Mouse (Mus musculus) hindbrain, embryonic 10.5 days (tissue): ENCODE results near the gene Mettl24. TPM values are rescaled to one million over a fixed set of nuclear protein-coding genes. Genes with fewer than 3 reads are reported as not detected.

Experiments used
- DNase-seq: peaks from one replicate; pipeline ENCODE4 v3.0.0-alpha.2; 2017; ENCODE audit warnings: low spot score
- H3K27ac ChIP-seq: fragments of 300-500 bp; sonication (generic); 2 replicates; pipeline ENCODE4 v1.5.1; 2016; ENCODE audit warnings: mild to moderate bottlenecking, moderate library complexity
- H3K27me3 ChIP-seq: fragments of 300-500 bp; sonication (generic); 2 replicates; pipeline ENCODE4 v1.6.1; 2016; ENCODE audit warnings: mild to moderate bottlenecking; ENCODE audit not compliant: poor library complexity, insufficient read depth, severe bottlenecking
- H3K36me3 ChIP-seq: fragments of 300-500 bp; sonication (generic); 2 replicates; pipeline ENCODE4 v1.6.1; 2016; ENCODE audit warnings: mild to moderate bottlenecking, moderate library complexity
- H3K4me1 ChIP-seq: fragments of 300-500 bp; sonication (generic); replicated peaks from 2 replicates; pipeline ENCODE4 v1.6.1; 2016; ENCODE audit warnings: mild to moderate bottlenecking
- H3K4me3 ChIP-seq: fragments of 300-500 bp; sonication (generic); 2 replicates; pipeline ENCODE4 v1.5.1; 2016; ENCODE audit warnings: mild to moderate bottlenecking, moderate library complexity
- H3K9me3 ChIP-seq: fragments of 300-500 bp; sonication (generic); 2 replicates; pipeline ENCODE4 v1.6.1; 2016; ENCODE audit warnings: mild to moderate bottlenecking, moderate library complexity
- WGBS: fragments of 180-500 bp; shearing (Covaris S2); methylation state at CpG from one replicate; pipeline ENCODE4 v1.1.7; 2016; 5-methylcytosine and 5-hydroxymethylcytosine counted together
- polyA plus RNA-seq: library from polyadenylated mRNA; unstranded; fragments of >200 nt; fragmentation: Nextera tagmentation; extraction: Ambion mirVana; gene quantifications from 2 replicates; pipeline ENCODE4 v1.2.1, GENCODE M21; 2016

Gene Mettl24
- polyA plus RNA-seq, result 1.2 and 1.4 TPM in 2 replicates

DNA sequence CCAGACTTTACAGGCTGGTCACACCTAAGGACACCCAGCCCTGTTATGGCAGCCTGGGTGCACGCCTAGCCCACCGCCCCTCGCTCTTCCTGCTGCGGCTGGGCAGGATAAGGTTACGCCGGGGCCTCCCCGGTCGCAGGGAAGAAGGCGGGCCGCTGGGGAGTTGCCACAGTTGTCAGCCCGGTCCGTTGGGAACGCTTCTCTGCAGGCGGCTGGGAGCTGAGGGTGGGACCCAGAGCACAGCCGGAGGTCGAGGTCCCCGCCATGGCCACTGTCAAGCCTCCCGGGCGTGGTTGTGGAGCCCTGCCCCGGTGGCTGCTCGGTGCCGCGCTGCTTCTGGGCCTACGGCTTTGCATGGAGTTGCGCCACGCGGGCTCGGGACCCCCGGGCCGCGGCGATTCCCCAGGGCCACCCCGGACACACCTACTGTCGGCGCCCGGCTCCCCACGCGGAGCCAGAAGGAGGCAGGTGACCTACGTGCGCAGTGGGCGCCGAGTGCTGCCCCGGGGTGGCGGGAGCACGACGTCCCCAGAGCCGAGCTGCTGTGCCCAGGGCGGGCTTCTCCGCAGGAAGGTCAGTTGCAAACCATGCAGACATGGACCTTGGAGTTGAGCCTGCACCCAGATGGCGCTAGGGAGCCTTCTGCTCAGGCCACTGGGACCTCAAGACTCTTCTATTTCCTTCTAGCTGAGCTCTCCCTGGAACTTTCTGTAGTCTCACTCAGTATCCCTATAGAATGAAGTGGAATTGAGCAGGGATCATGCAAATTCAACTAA, at the start of gene Mettl24:
Gene Mettl24, plus strand, starts transcription at position 191 of the 776 bp plus-strand sequence.
- peak within 1 kb of the TSS; percentile 69 for H3K4me3 ChIP-seq
- peaks cover 24% of the 10 kb centered on the region for H3K27me3 ChIP-seq
- no peaks in the 10 kb centered on the region for H3K36me3 ChIP-seq
- H3K9me3 ChIP-seq, result no peaks in the 10 kb centered on the region
- peak; percentile 78 for DNase-seq
- under 1% methylated on average over 50 of the region's 50 CpGs for WGBS
- peaks cover 27% of the 10 kb centered on the region for H3K4me1 ChIP-seq
- peak within 1 kb of the TSS; percentile 87 for H3K27ac ChIP-seq

- no peak overlapping the region for H3K27ac ChIP-seq
- peaks cover 9% of the 10 kb centered on the region for H3K27me3 ChIP-seq
- no peaks in the 10 kb centered on the region for H3K9me3 ChIP-seq
- WGBS, result 64% methylated on average over 10 of the region's 10 CpGs
- DNase-seq, result no peak
- H3K36me3 ChIP-seq, result no peaks in the 10 kb centered on the region
- H3K4me3 ChIP-seq, result no peak overlapping the region
- peaks cover 24% of the 10 kb centered on the region for H3K4me1 ChIP-seq
These were observed 45.8 kb upstream of the Mettl24 start for GRCm38 (mm10) chr10:40637331-40637730.

DNA sequence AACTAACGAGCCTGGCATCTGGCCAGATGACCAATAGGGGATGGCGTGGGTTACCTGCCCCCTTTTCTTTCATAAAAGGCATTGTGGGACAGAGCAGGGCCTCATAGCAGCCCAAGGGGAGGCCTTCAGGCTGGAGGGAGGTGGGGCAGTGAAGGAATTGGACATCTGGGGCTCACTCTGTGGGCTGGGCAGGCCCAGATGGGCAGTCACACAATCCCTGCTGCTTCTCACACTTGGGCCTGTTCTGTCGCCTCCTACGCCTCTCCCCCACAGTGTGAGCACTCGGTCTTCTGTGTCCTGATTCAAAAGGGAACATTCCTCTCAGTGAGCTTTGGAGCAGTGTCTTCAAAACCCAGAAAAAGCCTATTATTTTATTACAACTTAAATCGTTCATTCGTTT, 44.8 kb upstream of the Mettl24 start:
- Histone ChIP-seq H3K4me1 (peaks cover 24% of the 10 kb centered on the region), H3K9me3 (no peaks in the 10 kb centered on the region), H3K36me3 (no peaks in the 10 kb centered on the region), H3K27me3 (peaks cover 9% of the 10 kb centered on the region), H3K4me3 (no peak overlapping the region), H3K27ac (peak overlapping the region; percentile 42; the same call in 1 of the 2 replicates)
- WGBS, result 45% methylated on average over 7 of the region's 7 CpGs
- no peak for DNase-seq

DNA sequence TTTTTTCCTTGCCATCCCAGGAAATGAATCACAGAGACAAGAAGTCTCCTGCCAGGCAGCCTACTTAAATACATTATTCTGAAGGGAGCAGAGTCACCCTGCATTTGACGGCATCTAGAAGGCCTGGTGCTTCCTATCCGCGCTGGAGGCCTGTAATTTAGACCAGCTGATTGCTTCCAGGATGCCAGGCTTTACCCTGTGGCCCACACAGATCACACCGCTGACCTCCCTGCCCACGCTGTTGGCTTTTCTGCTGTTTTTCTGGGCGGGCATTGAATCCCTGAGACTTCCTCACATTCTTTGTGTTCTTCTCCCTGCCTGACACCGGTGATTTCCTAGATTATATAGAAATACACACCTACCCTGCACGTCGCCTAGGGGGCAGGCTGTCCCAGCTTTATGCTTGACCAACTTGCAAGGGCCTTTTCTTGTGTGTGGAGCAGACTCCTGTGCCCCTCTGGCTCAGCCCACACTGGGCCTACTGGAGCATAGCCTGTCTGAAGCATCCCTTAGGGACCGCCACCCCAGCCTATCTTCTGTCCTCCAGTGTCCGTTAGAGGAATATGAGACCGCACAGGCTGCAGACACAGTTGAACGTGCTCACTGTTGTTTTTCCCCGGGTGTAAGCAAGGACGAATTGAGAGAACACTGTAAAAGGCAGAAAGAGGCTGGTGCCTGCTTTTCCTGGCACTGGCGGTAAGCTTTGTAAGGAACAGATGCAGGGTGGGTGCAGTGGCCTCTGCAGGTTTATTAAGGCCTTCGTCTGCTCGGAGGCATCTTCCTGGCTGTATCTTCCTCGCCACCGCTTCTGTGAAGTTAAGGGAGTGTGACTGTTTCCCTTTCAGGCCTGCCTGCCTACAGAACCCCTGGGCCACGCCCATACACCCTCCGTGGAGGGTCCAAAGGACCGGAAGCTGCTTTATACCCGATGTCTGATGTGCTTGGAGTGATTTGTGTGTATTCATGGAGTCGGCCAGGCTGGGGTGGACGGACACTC, 44.0 kb upstream of the Mettl24 start:
- WGBS, result 47% methylated on average over 26 of the region's 26 CpGs
- no peaks in the 10 kb centered on the region for H3K36me3 ChIP-seq
- no peak overlapping the region; the same call in 1 of the 2 replicates for H3K4me3 ChIP-seq
- H3K27ac ChIP-seq, result peak overlapping the region; percentile 75
- H3K4me1 ChIP-seq, result peaks cover 24% of the 10 kb centered on the region
- DNase-seq, result peak; percentile 34
- H3K9me3 ChIP-seq, result no peaks in the 10 kb centered on the region
- H3K27me3 ChIP-seq, result peaks cover 9% of the 10 kb centered on the region

GRCm38 (mm10) chr10:40640406-40640805, 42.7 kb upstream of the Mettl24 start:
- Histone ChIP-seq H3K27ac (no peak overlapping the region), H3K36me3 (no peaks in the 10 kb centered on the region), H3K27me3 (peaks cover 9% of the 10 kb centered on the region), H3K9me3 (no peaks in the 10 kb centered on the region), H3K4me1 (peaks cover 24% of the 10 kb centered on the region), H3K4me3 (no peak overlapping the region)
- DNase-seq, result no peak
- 89% methylated on average over 4 of the region's 4 CpGs for WGBS

DNA sequence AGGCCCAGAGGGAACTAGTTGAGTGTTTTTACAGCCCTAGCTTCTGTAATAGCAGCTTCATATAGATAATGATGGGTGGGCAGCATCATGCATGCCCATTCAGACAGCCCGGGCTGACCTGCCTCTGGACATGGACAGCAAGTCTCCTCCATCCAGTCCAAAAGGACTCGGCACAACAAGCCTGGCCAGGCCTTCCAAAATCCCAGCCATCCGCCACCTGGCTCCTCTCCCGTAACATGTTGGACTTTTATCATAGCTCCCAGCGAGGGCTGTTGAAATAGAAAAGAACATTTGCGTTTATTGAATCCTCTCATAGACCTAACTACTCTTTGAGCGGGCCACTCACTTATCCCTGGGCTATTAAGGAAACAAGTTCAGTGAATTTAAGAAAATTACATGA, 41.2 kb upstream of the Mettl24 start:
- 91% methylated on average over 7 of the region's 7 CpGs for WGBS

DNA sequence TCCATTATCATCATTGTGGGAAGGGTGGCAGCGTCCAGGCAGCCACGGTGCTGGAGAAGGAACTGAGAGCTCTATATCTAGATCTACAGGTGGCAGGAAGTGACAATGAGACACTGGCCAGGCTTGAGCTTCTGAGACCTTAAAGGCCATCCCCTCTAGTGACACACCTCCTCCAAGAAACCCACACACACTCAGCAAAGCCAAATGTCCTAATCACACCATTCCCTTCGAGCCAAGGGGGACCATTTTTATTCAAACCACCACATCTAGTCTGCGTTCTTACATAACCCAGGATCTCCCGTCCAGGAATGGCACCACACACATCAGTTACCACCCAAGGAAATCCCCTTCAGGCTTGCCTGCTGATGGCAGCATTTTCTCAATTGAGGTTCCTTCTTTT, 40.0 kb upstream of the Mettl24 start:
- Histone ChIP-seq H3K4me1 (peaks cover 20% of the 10 kb centered on the region), H3K36me3 (no peaks in the 10 kb centered on the region), H3K27me3 (peaks cover 9% of the 10 kb centered on the region), H3K27ac (no peak overlapping the region), H3K9me3 (peaks cover 17% of the 10 kb centered on the region), H3K4me3 (no peak overlapping the region)
- 88% methylated on average over 5 of the region's 5 CpGs for WGBS
- no peak for DNase-seq

More for the DNA sequence above, 41.2 kb upstream of the Mettl24 start:
- H3K4me1 ChIP-seq, result peaks cover 24% of the 10 kb centered on the region
- peaks cover 9% of the 10 kb centered on the region for H3K27me3 ChIP-seq
- H3K36me3 ChIP-seq, result no peaks in the 10 kb centered on the region
- DNase-seq, result no peak
- H3K9me3 ChIP-seq, result peaks cover 12% of the 10 kb centered on the region
- no peak overlapping the region for H3K27ac ChIP-seq
- H3K4me3 ChIP-seq, result no peak overlapping the region

GRCm38 (mm10) chr10:40644456-40644855, 38.6 kb upstream of the Mettl24 start:
- peaks cover 17% of the 10 kb centered on the region for H3K9me3 ChIP-seq
- H3K4me3 ChIP-seq, result no peak overlapping the region
- peaks cover 9% of the 10 kb centered on the region; the same call in 1 of the 2 replicates for H3K27me3 ChIP-seq
- peaks cover 7% of the 10 kb centered on the region for H3K4me1 ChIP-seq
- no peak overlapping the region for H3K27ac ChIP-seq
- no peaks in the 10 kb centered on the region for H3K36me3 ChIP-seq
- no peak for DNase-seq
- 76% methylated on average over 9 of the region's 9 CpGs for WGBS

- DNase-seq, result no peak
- H3K27me3 ChIP-seq, result peaks cover 5% of the 10 kb centered on the region; the same call in 1 of the 2 replicates
- no peaks in the 10 kb centered on the region for H3K36me3 ChIP-seq
- H3K4me1 ChIP-seq, result no peaks in the 10 kb centered on the region; the same call in 1 of the 2 replicates
- peaks cover 17% of the 10 kb centered on the region for H3K9me3 ChIP-seq
- H3K27ac ChIP-seq, result no peak overlapping the region
- no peak overlapping the region for H3K4me3 ChIP-seq
- WGBS, result 80% methylated on average over 1 of the region's 1 CpGs
These were observed 37.7 kb upstream of the Mettl24 start for GRCm38 (mm10) chr10:40645346-40645745.

GRCm38 (mm10) chr10:40648776-40649175, 34.3 kb upstream of the Mettl24 start:
- no peak for DNase-seq
- H3K9me3 ChIP-seq, result peaks cover 17% of the 10 kb centered on the region
- H3K27me3 ChIP-seq, result no peaks in the 10 kb centered on the region
- peaks cover 16% of the 10 kb centered on the region; the same call in 1 of the 2 replicates for H3K4me1 ChIP-seq
- no peak overlapping the region for H3K4me3 ChIP-seq
- H3K27ac ChIP-seq, result no peak overlapping the region
- no peaks in the 10 kb centered on the region for H3K36me3 ChIP-seq
- WGBS, result 92% methylated on average over 12 of the region's 12 CpGs

- DNase-seq, result no peak
These were observed 33.4 kb upstream of the Mettl24 start for GRCm38 (mm10) chr10:40649634-40650033.

GRCm38 (mm10) chr10:40651676-40652075, 31.4 kb upstream of the Mettl24 start:
- Histone ChIP-seq H3K36me3 (no peaks in the 10 kb centered on the region), H3K27ac (no peak overlapping the region), H3K27me3 (no peaks in the 10 kb centered on the region), H3K4me3 (no peak overlapping the region), H3K4me1 (peaks cover 18% of the 10 kb centered on the region; the same call in 1 of the 2 replicates), H3K9me3 (peaks cover 8% of the 10 kb centered on the region)
- no peak for DNase-seq
- WGBS, result 82% methylated on average over 2 of the region's 2 CpGs

More at GRCm38 (mm10) chr10:40649634-40650033, 33.4 kb upstream of the Mettl24 start:
- peaks cover 18% of the 10 kb centered on the region; the same call in 1 of the 2 replicates for H3K4me1 ChIP-seq
- 36% methylated on average over 4 of the region's 4 CpGs for WGBS
- peaks cover 17% of the 10 kb centered on the region for H3K9me3 ChIP-seq
- no peaks in the 10 kb centered on the region for H3K36me3 ChIP-seq
- no peaks in the 10 kb centered on the region for H3K27me3 ChIP-seq
- H3K27ac ChIP-seq, result no peak overlapping the region
- no peak overlapping the region for H3K4me3 ChIP-seq
